Mouse (Mus musculus): ENCODE measurements at regions not wholly inside any gene's neighbourhood (a gene's known extent, or its start where the extent isn't known, plus 50 kb on each side); places are given as distances from the start of the nearest gene placed in this dataset.

DNA sequence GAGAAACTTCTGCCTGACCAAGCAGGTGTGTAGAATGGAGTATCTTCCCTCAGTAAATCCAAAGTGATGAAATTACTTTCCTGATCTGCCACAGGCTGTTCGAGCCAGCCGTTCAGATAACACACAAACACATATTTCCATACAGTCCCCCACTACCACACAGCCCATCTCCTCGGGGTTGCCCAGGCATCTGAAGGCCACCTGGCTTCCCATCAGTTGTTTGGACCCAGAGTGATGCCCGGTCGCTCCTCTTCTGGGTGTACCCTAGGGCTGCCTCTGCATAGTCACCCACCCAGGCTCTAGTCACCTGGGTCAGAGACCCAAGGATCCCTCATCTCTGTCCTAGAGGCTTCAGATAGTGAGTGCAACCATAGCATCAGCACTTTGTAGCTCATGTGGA is 107.9 kb downstream of the CK137956 start:
- DNase-seq, result no peak

DNA sequence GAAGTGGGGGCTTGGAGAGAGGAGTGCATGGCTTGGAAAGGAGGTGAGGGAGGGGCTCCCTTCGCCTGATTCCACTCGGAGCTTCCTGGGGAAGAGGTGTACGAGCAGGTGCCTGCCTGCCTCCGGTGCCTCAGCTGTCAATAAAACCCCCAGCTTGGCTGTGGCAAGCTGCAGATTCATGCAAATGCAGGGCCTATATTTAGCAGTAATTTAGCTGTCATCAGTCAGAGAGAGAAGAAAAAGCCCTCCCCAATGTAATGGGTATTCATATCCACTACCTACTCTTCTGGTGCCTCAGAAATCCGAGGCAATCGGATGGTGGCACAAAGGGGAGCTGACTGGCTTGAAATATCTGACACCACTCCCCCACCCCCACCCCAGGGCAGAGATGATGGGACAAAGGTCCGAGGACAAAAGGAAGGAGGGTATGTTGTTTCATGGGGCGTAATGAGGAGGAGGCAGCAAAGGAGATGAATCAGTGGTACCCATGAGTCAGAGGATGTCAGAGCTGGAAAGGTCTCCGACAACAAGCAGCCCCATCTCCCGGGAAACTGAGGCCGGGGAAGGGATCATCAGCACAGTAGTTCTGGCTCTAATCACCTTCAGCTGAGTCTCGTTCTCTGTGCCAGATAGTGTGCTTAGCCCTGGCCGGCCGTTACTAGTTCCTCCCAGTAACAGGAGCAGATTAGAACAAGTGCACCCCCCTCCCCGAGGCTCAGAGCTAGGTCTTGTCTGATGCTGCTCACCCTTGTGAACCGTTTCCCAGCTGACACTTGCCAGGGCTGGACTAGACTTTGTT is 109.2 kb downstream of the CK137956 start:
- no peak for DNase-seq

DNA sequence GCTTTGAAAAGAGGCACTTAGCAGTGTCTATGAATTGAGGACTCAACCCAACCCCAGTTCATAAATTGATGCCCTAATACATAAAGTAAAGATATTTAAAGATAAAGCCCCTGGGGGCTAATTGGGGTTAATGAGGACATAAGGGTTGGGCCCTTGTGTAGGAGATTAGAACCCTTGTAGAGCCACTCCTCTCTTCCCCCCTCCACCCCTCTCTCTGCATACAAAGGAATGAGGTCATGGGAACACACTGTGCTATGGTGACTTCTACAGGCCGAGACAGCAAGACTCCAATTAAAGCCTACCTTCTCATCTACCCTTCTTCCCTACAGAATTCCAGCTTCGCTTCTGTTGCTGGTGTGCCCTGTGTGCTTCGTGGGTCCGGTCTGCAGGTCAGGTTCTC is 110.5 kb downstream of the CK137956 start:
- no peak for DNase-seq

DNA sequence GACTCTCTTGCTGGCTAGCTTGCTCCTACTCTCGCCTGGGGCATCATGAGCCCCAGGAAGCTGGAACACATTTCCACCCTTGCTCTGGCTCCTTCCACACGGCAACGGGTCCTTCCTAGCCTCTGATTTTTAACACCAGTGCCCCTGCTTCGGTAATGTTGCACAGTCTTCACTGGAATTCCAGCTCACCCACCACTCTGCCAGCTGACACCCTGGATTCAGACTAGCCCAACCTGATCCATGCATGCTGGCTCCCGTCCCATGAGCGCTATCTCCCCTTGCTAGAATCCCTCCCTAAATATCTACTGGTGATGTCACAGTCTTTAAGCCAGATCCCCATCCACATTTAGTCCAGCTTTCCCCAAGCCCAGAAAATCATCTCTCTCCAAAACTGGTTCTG is 111.2 kb downstream of the CK137956 start:
- DNase-seq, result no peak

DNA sequence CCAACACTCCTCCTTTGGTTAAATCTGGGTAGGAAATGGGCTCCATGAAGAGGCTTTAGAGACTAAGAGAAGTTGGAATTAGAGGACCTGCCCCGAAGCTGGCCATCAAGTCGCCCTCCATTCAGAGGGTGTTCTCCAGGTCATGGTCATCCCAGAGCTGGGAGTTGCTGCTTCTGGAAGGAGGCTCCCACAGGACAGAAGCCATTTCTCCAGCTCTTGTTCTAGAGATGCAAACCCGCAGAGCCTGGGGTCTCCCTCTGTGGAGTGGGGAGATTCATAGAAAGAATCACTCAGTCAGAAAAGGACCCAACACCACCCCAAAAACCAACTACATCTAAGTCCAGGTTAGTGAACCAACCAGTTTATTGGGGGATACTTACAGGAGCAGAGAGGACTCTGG is 112.2 kb downstream of the CK137956 start:
- DNase-seq, result no peak

DNA sequence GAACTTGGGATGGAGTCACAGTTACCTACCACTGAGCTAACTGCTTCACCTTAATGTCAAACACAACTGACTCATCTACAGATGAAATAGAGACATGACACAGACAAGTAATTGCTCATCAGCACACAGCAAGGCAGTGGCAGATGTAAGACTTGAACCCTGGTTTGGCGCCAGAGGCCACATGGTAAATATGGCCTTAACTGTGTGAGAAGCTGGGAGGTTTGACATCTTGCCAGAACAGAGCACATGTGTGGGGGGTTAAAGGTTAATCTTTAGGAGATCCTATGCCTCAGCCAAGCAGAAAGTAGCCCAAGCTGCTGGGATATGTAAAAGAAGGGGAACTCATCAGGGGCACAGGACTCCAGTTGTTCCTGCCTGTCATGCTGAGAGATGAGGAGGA is 114.9 kb downstream of the CK137956 start:
- no peak for DNase-seq

DNA sequence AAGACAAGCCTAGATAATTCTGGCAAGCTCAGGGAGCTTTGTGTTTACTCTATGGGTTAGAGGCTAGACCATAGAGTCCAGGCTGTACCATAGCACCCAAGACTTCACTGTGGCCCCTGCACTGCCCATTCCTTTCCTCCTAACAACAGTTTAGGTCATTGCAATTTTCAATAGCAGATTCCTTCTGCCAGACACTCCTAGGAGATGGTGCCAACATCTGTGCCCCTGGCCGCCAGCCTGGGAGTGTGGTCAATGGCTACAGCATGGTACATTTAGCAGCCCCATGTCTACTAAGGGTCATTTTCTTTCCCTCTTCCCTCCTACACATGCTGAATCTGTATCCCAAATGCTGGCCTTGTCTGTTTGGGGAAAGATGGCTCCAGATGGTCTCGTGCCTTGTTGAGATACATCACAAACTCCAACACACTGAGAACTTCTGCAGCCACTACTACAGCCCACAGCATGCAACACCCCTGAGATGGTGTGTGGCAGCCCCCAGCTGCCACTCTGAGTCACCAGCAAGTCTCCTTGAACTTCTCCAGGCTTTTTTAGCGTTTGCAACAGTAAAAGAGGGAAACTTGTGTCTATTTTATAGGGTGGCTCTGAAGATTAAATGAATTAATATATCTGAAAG is 115.9 kb downstream of the CK137956 start:
- DNase-seq, result no peak

DNA sequence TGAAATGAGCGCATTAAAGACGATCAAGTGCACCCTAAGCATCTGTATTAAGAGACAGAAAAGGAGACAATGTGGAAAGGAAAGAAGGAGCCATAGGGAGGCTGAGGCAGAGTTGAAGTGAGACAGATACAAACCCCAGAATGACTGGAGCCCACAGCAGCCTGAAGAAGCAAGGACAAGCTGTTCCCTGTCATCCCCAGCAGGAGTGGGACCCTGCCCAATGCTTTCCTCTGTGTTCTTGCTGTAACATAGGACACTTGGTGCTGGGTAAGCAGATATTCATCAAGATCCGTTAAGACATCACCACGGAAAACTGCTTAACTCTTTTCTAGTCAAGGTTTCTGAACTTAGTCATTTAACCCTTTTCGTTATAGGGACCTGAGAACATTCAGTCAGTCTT is 121.4 kb downstream of the CK137956 start:
- DNase-seq, result no peak

DNA sequence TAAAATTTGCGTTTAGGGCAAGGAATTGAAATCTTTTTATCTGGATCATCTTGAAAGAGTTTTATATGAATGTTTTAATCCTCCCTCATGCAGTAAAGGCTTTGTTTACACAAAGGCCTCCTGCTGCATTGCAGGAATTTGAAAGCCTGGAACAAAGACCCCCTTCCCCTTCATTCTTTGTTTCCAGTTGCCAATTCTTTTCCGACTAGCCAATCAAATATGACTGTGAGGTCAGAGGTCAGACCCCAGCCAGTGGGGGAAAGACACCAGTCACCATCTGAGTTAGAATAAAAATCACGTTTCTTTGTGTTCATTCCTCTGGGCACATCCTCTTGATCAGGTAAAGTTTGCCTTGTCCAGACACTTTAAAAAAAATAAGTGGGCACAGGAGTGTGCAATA is 124.4 kb downstream of the CK137956 start:
- no peak for DNase-seq

DNA sequence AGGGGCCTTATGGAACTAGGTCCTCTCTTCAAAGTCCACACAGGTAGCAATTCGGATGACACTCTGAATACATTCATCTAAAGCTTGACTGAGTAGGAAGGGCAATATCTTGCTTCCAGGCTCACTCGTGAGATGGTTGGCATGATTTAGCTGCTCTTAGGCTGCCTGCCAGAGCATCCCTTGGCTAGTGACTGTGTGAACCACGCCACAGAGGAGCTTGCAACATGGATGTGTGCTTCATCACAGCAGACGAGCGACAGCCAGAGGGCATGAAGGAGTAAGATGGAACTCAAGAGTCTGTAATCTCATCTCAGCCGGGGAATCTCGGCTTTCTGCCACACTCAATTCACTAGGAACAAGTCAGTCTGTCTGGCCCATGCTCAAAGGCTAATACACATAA is 127.3 kb downstream of the CK137956 start:
- DNase-seq, result no peak

DNA sequence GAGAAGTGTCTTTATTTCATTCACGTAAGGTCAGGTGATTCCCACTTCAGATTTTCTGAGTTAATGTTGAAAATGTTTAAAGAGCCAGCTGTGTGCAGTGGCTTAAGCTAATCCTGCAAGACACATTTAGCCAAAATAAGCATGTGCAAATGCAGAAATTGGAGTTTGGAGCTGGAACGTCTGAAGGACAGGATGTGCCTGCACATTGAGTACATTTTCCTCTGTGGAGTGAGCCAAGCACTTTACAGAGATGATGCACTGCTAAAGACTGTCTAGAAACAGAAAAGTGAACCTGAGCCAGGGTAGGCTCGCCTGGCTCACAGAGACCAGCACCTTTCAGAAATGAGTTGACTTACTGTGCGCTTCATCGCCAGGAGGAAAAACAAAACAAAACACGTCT is 137.1 kb downstream of the CK137956 start:
- DNase-seq, result no peak

DNA sequence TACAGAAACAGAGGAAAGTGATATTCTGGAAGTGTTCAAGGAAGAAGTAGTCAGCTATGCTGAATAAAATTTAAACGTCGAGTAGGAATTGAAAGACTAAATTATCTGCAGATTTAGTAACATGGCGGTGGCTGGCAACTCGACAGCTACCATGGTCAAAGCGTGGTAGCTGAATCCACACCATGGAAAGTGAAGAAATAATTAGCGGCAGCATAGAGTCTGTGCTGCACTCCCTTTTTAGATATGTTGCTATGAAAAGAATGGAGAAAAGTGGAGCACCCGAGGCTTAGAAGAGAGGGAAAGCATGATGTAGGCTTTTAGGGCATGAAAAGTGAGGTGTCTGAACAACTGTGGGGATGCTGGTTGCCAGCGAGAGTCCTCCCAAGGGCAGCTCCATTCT is 143.8 kb downstream of the CK137956 start:
- no peak for DNase-seq

DNA sequence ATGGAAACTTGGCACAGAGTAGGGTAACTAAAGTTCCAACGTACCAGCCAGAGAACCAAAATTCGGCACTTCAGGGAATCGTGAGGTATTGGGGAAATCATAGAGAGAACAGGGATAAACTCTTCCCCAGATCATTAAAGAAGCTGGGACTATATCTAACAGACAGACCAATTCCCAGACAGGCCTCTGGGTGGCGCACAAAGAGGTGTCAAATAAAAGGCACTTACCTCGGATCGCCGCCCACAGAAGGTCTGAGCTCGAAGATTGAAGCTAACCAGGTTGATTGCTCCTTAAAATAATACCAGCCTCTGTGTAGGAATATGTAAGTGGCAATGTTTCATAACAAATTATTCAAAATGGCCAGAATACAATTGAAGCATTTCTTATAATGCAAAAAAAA is 151.2 kb downstream of the CK137956 start:
- no peak for DNase-seq

DNA sequence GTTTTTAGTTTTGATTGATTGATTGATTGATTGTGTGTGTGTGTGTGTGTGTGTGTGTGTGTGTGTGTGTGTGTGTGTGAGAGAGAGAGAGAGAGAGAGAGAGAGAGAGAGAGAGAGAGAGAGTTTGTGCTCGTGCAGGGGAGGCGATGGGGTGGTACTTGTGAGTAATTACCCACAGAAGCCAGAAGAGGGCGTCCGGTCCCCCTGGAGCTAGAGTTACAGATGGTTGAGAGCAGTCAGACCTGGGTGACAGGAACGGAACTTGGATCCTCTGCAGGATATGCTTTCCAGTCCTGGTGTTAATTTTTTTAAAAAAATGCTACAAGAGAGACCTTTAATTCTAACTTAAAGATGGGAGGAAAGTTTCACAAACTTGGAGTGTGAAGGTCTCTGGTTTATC is 151.7 kb downstream of the CK137956 start:
- DNase-seq, result no peak

DNA sequence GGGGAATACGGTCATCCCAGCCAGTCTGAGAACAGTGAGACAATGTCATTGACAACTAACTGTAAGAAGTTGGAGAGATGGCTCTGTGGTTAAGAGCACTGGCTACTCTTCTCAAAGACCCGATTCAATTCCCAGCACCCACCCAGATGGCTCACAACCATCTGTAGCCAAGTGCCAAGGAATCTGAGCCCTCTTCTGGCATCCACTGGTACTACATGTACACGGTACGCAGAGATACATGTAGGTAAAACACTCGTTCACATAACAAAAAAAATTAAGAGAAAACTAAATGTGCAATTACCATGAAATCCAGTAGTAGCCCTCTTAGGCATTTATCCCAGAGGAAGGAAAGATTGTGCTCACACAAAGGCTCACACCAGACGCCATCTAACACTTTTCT is 156.1 kb downstream of the CK137956 start:
- no peak for DNase-seq

DNA sequence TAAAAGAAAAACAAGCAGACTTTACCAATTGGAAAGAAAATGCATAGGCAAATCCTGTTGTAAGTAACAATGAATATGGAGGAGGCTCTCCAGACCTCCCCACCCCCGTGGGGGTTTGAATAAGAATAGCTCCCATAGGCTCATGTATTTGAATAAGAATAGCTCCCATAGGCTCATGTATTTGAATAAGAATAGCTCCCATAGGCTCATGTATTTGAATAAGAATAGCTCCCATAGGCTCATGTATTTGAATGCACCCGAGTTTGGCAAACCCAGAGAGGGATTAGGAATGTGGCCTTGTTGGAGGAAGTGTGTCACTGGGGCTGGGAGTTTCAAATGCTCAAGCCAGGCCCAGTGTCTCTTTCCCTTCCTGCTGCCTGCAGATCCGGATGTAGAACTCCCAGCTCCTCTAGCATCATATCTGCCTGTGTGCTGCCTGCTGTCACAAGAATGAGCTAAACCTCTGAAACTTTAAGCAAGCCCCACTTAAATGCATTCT is 158.7 kb downstream of the CK137956 start:
- no peak for DNase-seq

DNA sequence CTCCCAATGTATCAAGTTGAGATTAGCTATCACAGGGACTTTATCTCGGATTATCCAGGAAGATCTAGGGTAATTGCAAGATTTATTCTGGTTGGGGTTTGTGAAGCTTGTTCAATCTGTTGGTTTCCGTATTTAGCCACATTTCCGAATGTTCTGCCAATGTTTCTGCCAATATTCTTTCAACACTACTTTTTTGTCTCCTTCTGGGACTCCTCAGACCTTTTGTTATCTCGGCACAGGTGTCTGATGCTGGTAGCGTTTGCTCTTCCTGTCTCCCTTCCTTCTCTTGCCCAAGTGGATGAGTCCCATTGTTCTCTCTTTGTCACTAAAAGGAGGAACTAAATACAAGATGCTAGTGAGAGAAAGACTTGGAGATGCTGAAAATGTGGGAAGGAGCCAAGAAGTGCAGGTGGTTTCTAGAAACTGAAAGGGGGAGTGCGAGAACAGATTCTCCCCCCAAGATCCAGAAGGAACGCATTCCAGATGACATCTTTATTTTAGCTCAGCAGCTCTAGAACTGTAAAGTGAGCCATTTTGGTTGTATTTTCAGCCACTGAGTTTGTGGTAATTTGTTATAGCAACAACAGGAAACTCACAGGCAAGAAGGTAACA is 159.7 kb downstream of the CK137956 start:
- no peak for DNase-seq

DNA sequence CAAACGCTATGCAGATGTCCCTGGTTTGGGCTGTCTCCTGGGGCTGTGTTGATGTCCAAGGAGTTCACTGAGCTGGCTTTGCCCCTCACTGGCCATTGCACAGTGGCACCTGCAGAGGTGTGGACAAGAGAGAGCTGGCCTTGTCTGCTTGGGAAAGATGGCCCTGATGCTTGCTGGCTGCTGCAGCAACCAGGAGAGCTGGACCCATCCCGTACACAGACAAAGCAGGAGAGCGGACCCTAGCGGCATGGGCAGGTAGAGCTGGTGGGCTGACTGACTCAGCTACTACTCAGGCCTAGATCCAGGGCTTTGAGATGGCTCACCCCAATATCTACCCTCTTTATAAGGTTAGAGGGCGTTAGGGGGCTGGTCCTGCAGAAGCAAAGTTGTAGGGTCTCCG is 161.7 kb downstream of the CK137956 start:
- no peak for DNase-seq

DNA sequence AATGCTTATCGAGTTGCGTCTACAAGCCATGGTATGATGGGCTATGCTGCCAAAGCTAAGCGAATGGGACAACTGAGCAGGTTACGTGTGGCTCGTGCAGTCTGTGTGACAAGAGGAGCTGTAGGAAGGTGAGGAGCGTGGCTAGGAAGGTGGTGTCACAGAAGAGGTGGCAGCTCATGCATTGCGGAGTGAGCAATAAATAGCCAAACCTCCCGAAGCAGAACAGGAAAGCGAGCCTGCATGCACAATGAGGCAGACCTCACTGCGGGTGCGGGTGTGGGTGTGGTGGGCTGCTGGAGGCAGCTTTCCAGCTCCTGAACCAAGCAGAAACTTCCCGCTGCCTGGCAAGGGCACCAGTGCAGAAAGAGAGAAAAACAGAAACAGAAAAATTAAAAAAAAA is 181.5 kb downstream of the CK137956 start:
- DNase-seq, result no peak

DNA sequence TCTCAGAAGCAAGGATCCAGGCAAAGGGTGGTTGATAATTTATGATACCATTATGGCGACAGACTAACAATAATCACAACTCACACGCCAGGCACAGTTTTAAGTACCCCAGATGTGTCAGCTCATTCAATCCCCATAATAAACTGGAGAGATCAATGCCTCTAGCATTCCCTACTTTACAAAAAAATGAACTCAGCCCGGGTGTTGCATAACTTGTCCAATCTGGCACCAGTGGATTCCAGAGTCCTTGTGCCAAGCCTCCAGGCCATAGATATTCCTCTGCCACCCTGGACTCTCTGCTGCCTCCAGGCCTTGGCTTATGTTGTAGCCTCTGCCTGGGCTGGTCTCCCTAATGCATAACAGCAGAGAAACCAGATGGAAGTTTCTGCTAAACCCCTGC is 185.0 kb downstream of the CK137956 start:
- no peak for DNase-seq

DNA sequence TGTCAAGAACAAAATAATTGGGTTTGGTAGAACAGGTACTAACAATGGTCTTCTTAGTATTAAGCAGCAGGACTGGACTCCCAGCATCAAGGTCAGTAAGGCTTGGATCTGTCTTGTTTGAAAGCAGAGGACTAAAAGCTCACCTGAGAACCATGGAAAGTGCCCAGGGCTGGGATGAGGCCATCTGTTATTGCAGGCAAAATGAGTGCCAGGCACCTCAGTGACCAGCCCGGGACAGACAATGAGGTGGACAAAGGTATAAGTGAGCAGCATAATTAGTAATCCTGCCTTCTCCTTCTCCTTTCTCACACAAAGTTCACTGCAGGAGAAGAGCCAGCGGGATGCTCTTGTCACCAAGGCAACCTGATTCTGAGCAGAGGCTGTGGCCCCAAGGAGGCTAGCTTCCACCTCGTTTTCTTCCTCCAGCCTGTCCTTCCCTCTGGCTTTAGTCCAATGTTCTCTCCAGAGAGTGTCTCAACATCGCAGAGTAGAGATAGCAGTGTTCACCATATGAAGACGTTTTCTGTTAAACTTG is 198.7 kb downstream of the CK137956 start:
- no peak for DNase-seq

DNA sequence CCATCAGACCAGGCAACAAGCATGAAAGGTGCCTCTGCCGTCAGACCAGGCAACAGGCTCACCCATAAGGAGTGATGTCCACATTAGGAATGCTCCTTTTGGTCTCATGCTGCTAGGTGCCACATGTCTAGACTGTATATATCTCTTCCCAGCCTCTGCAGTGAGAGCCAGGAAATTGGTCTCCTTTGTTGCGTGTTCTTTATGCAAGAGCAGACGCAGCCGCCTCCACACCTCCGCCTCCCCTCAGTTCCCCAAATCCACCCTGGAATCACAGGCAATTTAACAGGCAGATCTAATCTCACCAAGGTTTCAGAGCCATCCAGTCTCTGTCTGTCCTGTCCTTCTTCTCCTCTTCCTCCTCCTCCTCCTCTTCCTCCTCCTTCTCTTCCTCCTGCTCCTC is 207.0 kb downstream of the CK137956 start:
- no peak for DNase-seq

DNA sequence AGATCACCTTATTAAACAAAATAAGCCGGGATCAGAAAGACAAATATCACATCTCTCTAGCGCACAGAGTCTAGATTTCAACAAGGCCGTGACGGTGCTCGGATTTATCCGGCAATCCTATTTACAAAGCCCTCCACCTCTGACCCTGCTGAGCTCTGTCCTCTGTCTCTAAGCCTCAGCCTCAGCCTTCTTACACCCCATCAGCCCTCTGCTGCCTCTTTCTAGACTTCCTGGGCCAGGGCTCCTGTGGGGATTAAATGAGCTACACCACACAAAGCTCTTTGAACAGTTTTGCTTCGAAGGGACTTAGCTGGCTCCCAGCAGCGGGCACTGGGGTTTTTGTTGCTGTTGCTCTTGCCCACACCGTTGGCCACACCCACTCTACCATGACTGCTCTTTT is 211.8 kb downstream of the CK137956 start:
- DNase-seq, result no peak

DNA sequence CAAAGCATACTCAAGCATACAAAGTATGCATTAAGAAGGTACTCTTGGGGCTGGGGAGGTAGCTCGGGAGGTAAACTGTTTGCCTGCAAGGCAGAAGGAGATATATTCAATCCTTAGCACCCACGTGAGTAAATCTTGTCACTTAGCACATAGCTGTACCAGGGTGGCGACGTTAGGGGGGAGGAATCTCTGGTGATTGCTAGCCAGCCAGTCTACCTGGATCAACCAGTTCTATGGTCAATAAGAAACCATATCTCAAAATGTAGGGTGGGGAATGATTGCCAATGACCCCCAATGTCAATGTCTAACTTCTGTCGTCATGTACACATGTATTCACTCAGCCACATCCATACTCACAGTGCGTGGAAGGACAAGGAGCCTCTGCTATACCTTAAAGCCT is 214.5 kb downstream of the CK137956 start:
- DNase-seq, result no peak
